Mouse (Mus musculus) embryonic facial prominence, embryonic 13.5 days (tissue): ENCODE data around the gene Vcam1. TPM values are rescaled to one million over a fixed set of nuclear protein-coding genes. Genes with fewer than 3 reads are reported as not detected.

ENCODE experiments used
- ATAC-seq: fragments of 200-750 bp; cut with Nextera tagmentation; 2 replicates; pipeline ENCODE4 v1.8.0; 2017; ENCODE audit warnings: low read depth; ENCODE audit not compliant: insufficient number of reproducible peaks, insufficient read depth, low FRiP score, low TSS enrichment
- H3K27ac ChIP-seq: fragments of 300-500 bp; sonication (generic); 2 replicates; pipeline ENCODE4 v1.5.1; 2015; ENCODE audit warnings: moderate library complexity, mild to moderate bottlenecking, inconsistent platforms
- H3K27me3 ChIP-seq: fragments of 300-500 bp; sonication (generic); 2 replicates; pipeline ENCODE4 v1.6.1; 2015; ENCODE audit warnings: mild to moderate bottlenecking, inconsistent platforms
- H3K36me3 ChIP-seq: fragments of 300-500 bp; sonication (generic); 2 replicates; pipeline ENCODE4 v1.6.1; 2015; ENCODE audit warnings: mild to moderate bottlenecking, inconsistent platforms
- H3K4me1 ChIP-seq: fragments of 300-500 bp; sonication (generic); 2 replicates; pipeline ENCODE4 v1.6.1; 2015; ENCODE audit warnings: inconsistent platforms
- H3K4me2 ChIP-seq: fragments of 300-500 bp; sonication (generic); 2 replicates; pipeline ENCODE4 v1.6.1; 2015; ENCODE audit warnings: moderate library complexity, mild to moderate bottlenecking, inconsistent platforms
- H3K4me3 ChIP-seq: fragments of 300-500 bp; sonication (generic); 2 replicates; pipeline ENCODE4 v1.5.1; 2015; ENCODE audit warnings: mild to moderate bottlenecking, inconsistent platforms
- H3K9ac ChIP-seq: fragments of 300-500 bp; sonication (generic); 2 replicates; pipeline ENCODE4 v1.6.1; 2015; ENCODE audit warnings: mild to moderate bottlenecking, inconsistent platforms
- H3K9me3 ChIP-seq: fragments of 300-500 bp; sonication (generic); 2 replicates; pipeline ENCODE4 v1.6.1; 2016; ENCODE audit warnings: inconsistent platforms
- WGBS: fragments of 180-500 bp; shearing (Covaris S2); methylation state at CpG from one replicate; pipeline ENCODE4 v1.1.7; 2015; ENCODE audit warnings: mixed read lengths; 5-methylcytosine and 5-hydroxymethylcytosine counted together
- polyA plus RNA-seq: library from polyadenylated mRNA; unstranded; fragments of >200 nt; fragmentation: Nextera tagmentation; extraction: Ambion mirVana; gene quantifications from 2 replicates; pipeline ENCODE4 v1.2.1, GENCODE M21; 2015

Gene Vcam1
- polyA plus RNA-seq, 1 experiment from 2014 or later, result 36.2 TPM

DNA sequence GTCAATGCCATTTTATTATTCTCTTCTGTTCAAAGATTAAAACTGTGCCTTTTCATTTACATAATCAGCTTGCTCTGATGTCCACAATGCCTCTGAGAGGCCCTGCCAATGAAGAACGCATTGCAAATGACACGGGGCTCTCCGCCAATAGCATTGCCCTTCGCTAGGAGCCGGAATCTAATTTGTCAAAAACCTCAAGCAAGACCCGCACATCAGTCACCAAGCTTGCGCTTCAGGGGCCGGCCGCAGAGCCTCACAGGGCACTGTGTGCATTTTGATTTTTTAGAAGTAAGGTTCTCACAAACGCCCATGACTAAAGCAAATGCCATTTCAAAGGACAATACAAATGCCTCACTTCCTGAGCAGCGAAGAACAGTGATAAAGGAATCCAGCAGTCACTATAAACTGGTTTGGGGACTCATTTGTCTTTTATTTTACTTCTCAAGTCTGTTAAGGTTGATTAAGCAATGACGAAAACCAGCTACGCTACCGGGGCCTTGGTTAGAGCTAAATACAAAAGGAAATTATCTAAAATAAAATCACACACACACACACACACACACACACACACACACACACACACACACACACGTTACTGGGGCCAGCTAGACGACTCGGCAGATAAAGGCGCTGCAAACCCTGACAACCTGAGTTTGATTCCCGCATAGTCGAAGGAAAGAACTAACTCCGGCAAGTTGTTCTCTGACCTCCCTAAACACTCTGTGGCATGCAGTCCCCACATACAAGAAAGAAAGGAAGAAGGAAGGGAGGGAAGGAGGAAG is 24.4 kb downstream of the Vcam1 start:
- 10% methylated on average over 21 of the region's 21 CpGs for WGBS
- H3K4me1 ChIP-seq, result peaks cover 11% of the 10 kb centered on the region; the same call in 1 of the 2 replicates
- H3K9ac ChIP-seq, result 0 out of 2 replicates have a peak overlapping the region, but pooled peaks have one; percentile 44
- H3K36me3 ChIP-seq, result peaks cover 5% of the 10 kb centered on the region; the same call in 1 of the 2 replicates
- H3K27ac ChIP-seq, result no peak overlapping the region
- peak overlapping the region; percentile 26 for H3K4me3 ChIP-seq
- H3K9me3 ChIP-seq, result no peaks in the 10 kb centered on the region
- H3K27me3 ChIP-seq, result no peaks in the 10 kb centered on the region
- 0 out of 2 replicates have a peak, but pooled peaks have one; percentile 37 for ATAC-seq
- H3K4me2 ChIP-seq, result peak overlapping the region; percentile 52

DNA sequence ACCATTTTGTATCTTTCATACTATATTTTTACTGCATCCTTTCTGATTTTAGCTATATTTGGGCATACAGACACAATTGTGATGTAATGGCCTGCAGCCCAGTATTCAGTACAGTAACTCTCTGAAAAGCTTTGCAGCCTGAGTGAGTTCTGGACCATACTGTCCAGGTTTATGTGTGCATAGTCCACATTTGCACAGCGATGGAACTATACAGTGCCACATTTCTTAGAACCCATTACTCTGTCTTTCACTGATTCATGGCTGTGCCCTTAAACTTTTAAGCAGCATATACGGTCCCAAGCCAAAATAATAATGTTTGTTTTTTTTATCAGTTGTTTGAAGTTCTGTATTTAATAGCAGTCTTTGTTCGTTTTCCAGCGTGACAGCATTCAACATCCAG is 25.2 kb downstream of the Vcam1 start:
- Histone ChIP-seq H3K4me3 (no peak overlapping the region), H3K9me3 (no peaks in the 10 kb centered on the region), H3K27me3 (no peaks in the 10 kb centered on the region), H3K4me2 (peak overlapping the region; percentile 52; the same call in 1 of the 2 replicates), H3K27ac (no peak overlapping the region), H3K9ac (no peak overlapping the region), H3K4me1 (peaks cover 11% of the 10 kb centered on the region; the same call in 1 of the 2 replicates), H3K36me3 (no peaks in the 10 kb centered on the region)
- no peak for ATAC-seq
- 63% methylated on average over 4 of the region's 4 CpGs for WGBS

DNA sequence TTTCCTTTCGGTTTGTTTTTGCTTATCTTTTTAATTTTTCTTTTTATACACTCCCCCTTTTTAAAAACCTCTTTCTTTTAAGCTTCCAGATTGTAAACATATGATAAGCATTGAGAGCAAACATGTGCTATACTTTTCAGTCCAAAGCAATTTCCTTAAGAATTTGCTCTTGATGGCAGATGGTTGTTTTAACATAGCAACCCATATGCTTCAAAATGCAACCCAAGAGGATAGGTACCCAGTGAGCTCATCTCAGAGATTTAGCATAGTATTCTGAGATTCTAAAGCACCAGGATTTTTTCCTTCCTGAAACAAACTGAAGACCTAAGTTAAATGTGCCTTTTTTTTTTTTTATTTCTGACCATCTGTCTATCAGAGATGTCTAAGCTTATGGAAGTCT is 28.6 kb downstream of the Vcam1 start:
- no peak for ATAC-seq
- Histone ChIP-seq H3K9me3 (no peaks in the 10 kb centered on the region), H3K4me1 (peaks cover 9% of the 10 kb centered on the region; the same call in 1 of the 2 replicates), H3K36me3 (no peaks in the 10 kb centered on the region), H3K27ac (no peak overlapping the region), H3K9ac (no peak overlapping the region), H3K4me3 (no peak overlapping the region), H3K4me2 (no peak overlapping the region), H3K27me3 (no peaks in the 10 kb centered on the region)
- 63% methylated on average over 1 of the region's 1 CpGs for WGBS

DNA sequence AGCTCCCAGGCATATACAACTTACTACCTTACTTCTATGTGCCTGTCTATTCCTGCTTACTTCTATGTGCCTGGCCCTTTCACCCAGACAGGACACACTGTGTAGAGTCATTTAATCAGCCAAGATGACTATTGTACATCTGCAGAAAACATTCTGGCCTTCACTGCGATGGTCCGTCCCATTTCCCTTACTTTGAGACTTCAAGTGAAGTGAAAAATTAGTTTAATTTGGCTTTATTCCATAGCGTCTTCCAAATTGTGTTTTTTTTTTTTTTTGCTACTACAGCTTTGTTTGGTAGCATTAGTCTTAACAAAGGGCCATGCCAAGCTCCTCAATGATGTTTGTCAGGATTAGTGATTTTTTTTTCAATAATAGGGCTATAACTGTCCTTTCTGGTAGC is 33.6 kb downstream of the Vcam1 start:
- H3K27me3 ChIP-seq, result no peaks in the 10 kb centered on the region
- ATAC-seq, result no peak
- WGBS, result 87% methylated on average over 3 of the region's 3 CpGs

DNA sequence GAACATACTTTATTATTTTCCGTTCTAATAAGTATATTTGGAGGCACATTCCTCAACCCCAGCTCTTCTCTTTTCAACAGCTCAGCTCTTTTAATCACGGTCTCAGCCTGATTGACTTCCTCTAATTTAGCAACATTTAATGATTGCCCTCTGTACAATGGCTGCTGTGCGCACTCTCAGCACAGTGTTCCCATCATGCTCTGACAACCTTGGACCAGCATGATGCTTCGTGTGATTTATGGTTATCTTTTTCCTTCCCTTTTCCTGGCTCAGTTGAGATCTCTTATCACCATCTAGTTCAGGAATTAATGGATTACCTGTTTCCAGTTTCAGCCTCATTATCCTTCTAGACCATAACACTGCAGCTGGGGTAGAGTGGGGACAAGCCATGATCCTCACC is 34.2 kb downstream of the Vcam1 start:
- 0 out of 2 replicates have a peak, but pooled peaks cover 2% of the 10 kb centered on the region for H3K9me3 ChIP-seq
- WGBS, result 71% methylated on average over 4 of the region's 4 CpGs
- H3K4me3 ChIP-seq, result no peak overlapping the region
- no peaks in the 10 kb centered on the region for H3K4me1 ChIP-seq
- H3K36me3 ChIP-seq, result no peaks in the 10 kb centered on the region
- ATAC-seq, result no peak
- H3K4me2 ChIP-seq, result no peak overlapping the region
- no peak overlapping the region for H3K27ac ChIP-seq
- H3K9ac ChIP-seq, result no peak overlapping the region
- no peaks in the 10 kb centered on the region for H3K27me3 ChIP-seq

More for the DNA sequence above, 33.6 kb downstream of the Vcam1 start:
- H3K27ac ChIP-seq, result no peak overlapping the region
- H3K4me2 ChIP-seq, result no peak overlapping the region
- H3K4me1 ChIP-seq, result no peaks in the 10 kb centered on the region
- H3K9me3 ChIP-seq, result 0 out of 2 replicates have a peak, but pooled peaks cover 2% of the 10 kb centered on the region
- no peak overlapping the region for H3K4me3 ChIP-seq
- H3K9ac ChIP-seq, result no peak overlapping the region
- H3K36me3 ChIP-seq, result no peaks in the 10 kb centered on the region

DNA sequence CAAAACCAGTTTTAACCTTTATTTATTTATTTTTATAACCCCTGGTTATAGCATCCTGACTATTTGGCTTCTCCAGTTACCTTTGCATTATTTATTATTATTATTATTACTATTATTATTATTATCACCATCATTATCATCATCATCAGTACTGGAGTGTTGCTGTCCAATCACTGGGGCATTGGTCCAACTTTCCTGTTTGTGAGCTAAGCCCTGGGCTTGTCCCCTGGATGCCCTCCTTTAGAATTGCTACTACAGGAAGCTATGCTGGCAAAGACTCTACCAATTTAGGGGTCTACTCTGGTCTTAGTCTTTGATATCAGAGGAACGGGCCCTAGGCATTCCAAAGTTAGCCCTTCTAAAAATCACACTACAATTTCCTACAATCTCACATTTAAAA is 34.6 kb downstream of the Vcam1 start:
- no peak for ATAC-seq
- Histone ChIP-seq H3K4me2 (no peak overlapping the region), H3K4me3 (no peak overlapping the region), H3K36me3 (no peaks in the 10 kb centered on the region), H3K27ac (no peak overlapping the region), H3K9me3 (0 out of 2 replicates have a peak, but pooled peaks cover 2% of the 10 kb centered on the region), H3K27me3 (no peaks in the 10 kb centered on the region), H3K9ac (no peak overlapping the region), H3K4me1 (no peaks in the 10 kb centered on the region)
- 76% methylated on average over 1 of the region's 1 CpGs for WGBS

DNA sequence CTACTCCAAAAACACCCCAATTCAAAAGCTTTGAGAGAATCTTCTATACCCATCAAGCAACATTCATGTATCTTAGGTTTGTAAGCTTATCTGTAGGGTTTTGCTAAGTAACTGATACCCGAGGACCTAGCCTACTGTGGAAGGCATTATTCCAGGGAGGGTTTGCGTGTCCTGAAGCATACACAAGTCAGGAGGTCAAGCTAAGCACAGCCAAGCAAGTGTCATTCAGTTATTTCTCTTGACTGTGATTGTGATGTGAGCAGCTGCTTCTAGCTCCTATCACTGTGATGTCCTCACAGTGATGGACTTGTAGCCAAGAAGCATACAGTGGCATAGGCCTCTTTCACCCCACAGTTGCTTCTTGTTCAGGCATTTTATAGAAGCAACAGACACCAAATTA is 35.2 kb downstream of the Vcam1 start:
- 0 out of 2 replicates have a peak, but pooled peaks cover 2% of the 10 kb centered on the region for H3K9me3 ChIP-seq
- no peaks in the 10 kb centered on the region for H3K27me3 ChIP-seq
- no peak overlapping the region for H3K27ac ChIP-seq
- WGBS, result 84% methylated on average over 2 of the region's 2 CpGs
- no peak overlapping the region for H3K4me3 ChIP-seq
- no peaks in the 10 kb centered on the region for H3K36me3 ChIP-seq
- no peaks in the 10 kb centered on the region for H3K4me1 ChIP-seq
- H3K9ac ChIP-seq, result no peak overlapping the region
- H3K4me2 ChIP-seq, result no peak overlapping the region
- ATAC-seq, result no peak

DNA sequence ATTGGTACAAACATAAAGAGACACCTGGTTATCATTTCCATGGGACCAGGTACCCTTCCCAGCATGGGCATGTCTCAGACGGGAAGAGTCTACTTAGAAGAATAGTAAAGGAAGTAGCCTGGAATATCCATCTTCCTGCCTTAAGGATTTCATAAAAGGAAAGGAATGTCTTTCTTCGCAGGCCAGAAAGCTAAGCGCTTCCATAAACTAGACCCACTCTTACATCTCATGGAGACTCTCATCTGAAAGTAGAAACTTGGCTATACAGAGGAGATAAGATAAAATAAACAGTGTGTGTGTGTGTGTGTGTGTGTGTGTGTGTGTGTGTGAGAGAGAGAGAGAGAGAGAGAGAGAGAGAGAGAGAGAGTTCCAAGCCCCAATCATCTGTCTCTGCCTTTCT is 36.9 kb downstream of the Vcam1 start:
- 76% methylated on average over 3 of the region's 3 CpGs for WGBS
- Histone ChIP-seq H3K36me3 (no peaks in the 10 kb centered on the region), H3K27ac (no peak overlapping the region), H3K9ac (no peak overlapping the region), H3K4me3 (no peak overlapping the region), H3K27me3 (no peaks in the 10 kb centered on the region), H3K4me1 (no peaks in the 10 kb centered on the region), H3K9me3 (peaks cover 10% of the 10 kb centered on the region), H3K4me2 (no peak overlapping the region)
- ATAC-seq, result no peak

DNA sequence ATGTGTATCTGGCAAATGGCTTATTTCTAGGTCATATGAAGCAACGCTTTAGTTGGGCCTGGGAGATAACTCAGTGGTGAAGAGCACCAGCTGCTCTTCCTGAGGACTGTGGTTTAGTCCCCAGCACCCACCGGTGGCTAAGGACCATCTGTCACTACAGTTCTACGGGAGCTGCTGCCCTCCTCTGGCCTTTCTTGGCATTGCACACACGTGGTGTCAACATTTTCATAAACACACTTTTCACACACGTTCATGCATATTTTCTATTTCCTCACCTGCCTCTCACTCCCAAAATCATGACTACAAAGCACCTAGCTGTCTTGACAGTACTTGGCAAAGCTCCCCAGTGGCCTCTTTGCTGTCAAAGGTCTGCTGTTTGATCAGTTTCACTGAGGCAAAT is 37.8 kb downstream of the Vcam1 start:
- H3K27ac ChIP-seq, result no peak overlapping the region

DNA sequence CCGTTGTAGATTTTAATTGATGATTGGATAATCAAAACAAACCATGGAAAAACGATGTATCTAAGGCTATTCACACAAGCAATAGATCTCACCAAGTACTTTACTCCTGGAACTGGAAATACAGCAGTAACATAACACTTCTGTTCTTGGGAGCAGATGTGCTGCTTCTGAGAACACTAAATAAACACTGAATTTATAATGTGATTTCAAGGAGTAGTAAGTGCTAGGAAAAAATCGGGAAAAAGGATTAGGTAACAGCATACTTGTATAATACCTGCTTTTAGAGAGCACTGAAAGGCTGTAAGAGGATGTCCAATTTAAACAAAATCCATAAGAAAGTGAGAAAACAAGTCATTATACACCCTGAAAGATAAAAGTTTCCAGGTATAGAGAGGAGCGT is 43.5 kb downstream of the Vcam1 start:
- Histone ChIP-seq H3K27me3 (no peaks in the 10 kb centered on the region), H3K36me3 (no peaks in the 10 kb centered on the region), H3K4me1 (no peaks in the 10 kb centered on the region), H3K9me3 (peaks cover 8% of the 10 kb centered on the region), H3K4me2 (no peak overlapping the region), H3K4me3 (no peak overlapping the region), H3K9ac (no peak overlapping the region), H3K27ac (no peak overlapping the region)
- ATAC-seq, result no peak
- 65% methylated on average over 4 of the region's 4 CpGs for WGBS

More for the DNA sequence above, 37.8 kb downstream of the Vcam1 start:
- no peaks in the 10 kb centered on the region for H3K27me3 ChIP-seq
- 90% methylated on average over 5 of the region's 5 CpGs for WGBS
- H3K36me3 ChIP-seq, result no peaks in the 10 kb centered on the region
- no peak overlapping the region for H3K4me3 ChIP-seq
- no peaks in the 10 kb centered on the region for H3K4me1 ChIP-seq
- H3K9ac ChIP-seq, result no peak overlapping the region
- H3K9me3 ChIP-seq, result peaks cover 10% of the 10 kb centered on the region
- H3K4me2 ChIP-seq, result no peak overlapping the region
- no peak for ATAC-seq

DNA sequence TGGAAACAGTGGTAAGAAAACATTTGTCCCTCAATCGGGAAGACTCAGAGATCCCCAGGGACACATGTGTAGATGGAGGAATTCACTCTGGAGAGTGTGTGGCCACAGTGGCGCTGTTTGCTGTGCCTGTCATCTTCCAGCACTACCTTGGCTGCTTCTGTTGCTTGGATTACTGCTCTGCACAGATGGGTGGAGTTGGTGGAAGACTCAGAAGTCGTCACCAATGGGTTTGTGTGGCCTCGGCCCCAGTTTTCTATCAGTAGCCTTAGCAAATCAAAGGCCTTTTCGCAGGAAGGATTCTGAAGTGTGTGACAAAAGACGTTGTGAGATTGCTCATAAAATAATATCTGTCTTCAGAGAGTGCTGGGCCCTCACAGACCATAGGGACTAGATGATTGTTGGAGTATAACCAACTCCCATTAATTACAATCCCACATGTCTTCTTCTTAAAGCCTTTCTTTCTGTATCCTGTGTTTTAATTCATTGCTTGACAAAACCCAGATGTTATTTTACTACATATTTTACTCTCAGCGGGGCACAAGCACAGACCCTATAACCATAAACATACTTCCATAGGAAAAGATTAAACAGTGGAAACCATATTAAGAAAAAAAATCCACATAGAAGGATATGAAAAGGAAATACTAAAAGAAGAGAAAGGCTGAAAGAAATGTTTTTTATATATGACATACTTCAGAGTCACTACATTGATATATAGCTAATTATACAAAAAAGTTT is 48.4 kb downstream of the Vcam1 start:
- no peak overlapping the region for H3K27ac ChIP-seq
- H3K9ac ChIP-seq, result no peak overlapping the region
- no peak overlapping the region for H3K4me2 ChIP-seq
- 50% methylated on average over 7 of the region's 7 CpGs for WGBS
- no peaks in the 10 kb centered on the region for H3K4me1 ChIP-seq
- H3K4me3 ChIP-seq, result no peak overlapping the region
- no peaks in the 10 kb centered on the region for H3K27me3 ChIP-seq
- no peak for ATAC-seq
- H3K36me3 ChIP-seq, result no peaks in the 10 kb centered on the region
- H3K9me3 ChIP-seq, result no peaks in the 10 kb centered on the region
